Mouse (Mus musculus): ENCODE measurements around the gene Dusp10.

The Dusp10 gene

GRCm38 (mm10) chr1:184054176-184054575 is 41.1 kb downstream of the Dusp10 start:
- DNase-seq (ENCODE audit: low spot score): no peak

DNA sequence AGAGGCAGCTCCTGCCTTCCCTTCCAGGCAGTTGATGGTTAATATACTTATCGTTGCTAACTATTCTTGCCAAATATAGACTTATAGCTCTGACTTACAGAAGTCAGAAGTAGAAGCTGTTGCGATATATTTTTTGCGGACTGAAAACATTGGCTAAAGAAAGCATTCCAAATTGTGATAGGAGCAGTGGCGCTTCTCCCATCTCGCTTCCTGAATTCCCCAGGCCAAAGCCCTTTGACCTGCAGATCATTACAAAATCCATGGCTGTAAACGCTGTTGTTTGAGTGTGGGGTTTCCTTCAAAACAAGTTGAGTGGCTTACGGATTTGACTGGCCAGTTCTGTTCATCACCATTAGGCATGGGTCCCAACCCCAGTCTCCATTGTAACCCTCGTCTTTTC is 45.1 kb downstream of the Dusp10 start:
- DNase-seq (ENCODE audit: low spot score): no peak

- no peak for DNase-seq (ENCODE audit: low spot score)
These were observed 46.7 kb downstream of the Dusp10 start for GRCm38 (mm10) chr1:184059814-184060213.

- DNase-seq (ENCODE audit: low spot score): no peak
These were observed 47.3 kb downstream of the Dusp10 start for GRCm38 (mm10) chr1:184060381-184060780.

DNA sequence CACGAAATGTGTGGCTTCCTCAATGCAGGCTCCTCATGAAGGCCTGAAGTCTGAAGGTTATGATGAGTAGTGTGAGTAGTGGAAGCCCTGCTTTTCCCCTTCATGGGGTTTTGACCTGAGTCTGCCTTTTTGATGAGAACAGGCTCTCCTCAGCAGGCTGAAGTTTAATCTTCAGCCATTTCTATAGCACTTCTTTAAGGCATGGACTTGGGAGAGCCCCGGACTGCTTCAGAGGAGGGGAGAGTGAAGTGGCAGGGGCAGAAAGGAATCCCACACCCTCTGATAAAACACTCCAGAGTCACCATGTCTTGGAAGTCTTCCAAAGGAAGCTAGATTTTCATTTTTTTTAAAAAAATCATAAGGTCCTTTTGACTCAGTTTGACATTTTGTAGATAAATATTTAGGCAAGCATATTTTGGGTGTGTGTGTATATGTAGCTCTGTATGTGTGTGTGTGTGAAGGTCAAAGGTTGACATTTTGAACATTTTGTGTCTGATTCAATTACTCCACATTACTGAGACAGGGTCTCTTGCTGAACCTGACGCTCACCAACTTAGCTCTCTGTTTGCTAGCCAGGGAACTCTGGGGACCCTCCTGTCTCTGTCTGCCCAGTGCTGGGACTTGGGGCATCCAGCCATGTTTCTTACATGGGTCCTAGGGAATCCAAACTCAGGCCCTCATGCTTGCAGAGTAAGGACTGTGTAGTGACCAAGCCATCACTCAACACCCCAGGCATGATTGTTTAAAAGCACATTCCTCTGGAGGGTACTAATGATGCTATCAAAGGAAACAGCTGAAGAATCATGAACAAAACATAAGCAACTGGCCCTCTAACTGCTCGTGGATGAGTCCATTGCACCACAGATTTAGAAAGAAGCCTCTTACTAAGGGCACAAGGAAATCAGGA is 48.0 kb downstream of the Dusp10 start:
- no peak for DNase-seq (ENCODE audit: low spot score)

DNA sequence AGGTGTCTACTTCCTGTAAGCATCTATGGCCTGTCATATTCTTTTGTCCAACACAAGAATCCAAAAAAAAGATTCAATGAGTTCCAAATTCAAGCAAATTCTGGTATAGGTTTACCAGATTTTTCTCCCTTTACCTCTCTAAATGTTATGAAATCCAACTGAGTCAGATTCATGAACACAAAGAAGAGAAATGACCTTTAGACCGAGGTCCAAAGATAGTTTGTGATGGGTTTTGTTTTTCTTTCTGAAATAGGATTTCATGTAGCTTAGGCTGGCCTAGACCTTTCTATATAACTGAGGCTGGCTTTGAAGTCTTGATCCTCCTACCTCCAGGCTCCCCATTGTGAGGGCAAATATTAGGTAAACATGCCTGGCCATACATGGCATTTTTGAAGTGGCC is 48.8 kb downstream of the Dusp10 start:
- DNase-seq (ENCODE audit: low spot score): no peak

DNA sequence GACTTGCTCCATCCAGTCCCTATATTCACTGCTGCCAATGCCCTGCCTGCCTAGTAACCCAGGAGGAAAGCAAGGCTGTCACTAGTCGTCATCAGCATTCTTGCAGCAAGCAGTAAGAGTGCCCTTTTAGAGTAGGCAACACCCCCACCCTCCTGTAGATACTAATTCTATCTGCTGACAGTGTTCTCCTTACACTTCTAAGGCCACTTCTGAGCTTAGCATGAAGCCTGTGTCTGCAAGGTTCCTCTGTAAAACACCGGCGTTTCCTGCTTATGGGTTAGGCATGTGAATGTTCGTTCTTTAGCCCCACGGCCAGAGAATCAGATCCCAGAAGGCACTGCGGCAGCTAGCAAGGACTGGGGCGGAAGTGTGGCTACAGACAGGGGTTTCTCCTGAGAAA is 51.2 kb downstream of the Dusp10 start:
- no peak for DNase-seq (ENCODE audit: low spot score)

DNA sequence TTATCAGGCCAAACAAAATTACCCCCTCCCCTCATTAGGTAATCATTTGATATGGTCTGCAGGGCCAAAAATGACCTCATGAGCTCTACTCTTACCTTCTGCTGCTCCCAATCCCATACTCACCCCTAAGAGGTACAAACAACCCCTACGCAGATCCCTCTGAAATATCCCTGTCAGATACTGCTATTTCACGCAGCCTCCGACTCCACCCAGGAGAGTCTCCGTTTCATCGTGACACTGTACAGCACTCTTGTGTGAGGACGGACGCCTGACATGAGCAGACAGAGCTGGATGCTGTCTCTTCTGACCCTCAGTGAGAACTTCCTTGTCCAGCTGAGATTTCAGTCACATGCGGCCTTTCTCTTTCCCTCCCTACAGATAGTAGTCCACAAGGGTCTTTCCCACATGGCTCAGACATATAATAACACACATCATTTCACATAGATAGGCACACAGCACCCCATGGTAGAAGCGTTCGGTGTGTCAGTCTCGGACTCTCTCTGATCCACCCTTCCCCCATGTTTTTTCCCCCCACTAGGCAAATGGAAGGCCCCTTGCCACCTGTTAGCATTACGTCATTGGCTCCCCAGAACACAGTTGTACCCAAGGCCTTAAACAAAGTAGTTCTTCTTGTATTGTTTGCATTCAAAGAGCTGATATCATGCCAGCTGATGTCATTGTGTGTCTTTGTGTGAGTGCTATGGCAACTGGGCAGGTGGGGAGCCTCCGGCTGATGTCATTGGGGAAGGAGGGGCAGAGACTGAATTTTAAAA is 52.7 kb downstream of the Dusp10 start:
- peak; percentile 12 for DNase-seq (ENCODE audit: low spot score)

GRCm38 (mm10) chr1:184066460-184067287 is 53.6 kb downstream of the Dusp10 start:
- DNase-seq (ENCODE audit: low spot score): no peak

DNA sequence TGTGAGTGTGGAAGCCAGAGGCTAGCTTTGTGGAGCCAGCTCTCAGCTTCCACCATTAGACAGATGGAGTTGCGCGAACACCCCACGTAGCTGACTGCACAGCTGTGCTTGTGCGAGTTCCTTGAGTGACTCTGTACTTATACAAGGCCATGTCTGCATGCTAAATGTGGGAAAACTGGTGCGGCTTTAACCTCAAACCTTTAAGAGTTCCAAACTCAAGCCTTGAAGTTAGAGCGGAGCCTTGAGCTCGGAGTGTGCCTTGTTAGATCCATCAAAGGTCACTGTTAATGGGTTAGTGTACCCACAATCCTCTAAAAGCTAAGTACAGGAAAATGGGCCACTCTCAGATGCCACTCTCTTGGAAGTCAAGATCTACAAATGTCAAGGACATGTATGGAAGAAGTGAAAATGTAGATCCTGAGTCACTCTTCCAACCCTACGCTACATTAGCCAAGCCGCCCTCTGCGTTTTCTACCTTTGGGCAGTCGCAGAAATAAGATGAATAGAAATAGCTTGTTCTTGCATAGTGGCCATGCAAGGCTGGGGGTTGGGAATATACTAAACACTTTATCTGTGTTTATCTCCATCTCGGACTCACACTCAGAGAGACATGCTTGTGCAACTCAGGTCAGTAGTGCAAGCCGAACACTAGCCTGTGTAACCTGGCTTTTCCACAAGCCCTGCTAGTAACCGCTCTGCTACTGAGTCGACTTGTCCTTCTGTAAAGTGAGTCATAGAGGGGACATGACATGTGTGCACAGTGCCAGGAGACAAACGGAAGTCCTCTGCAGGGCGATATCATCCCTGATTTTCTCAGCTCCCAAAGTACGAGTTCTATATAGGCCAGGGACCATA is 54.8 kb downstream of the Dusp10 start:
- DNase-seq (ENCODE audit: low spot score): no peak

- DNase-seq (ENCODE audit: low spot score): no peak
These were observed 55.9 kb downstream of the Dusp10 start for GRCm38 (mm10) chr1:184068971-184069370.

DNA sequence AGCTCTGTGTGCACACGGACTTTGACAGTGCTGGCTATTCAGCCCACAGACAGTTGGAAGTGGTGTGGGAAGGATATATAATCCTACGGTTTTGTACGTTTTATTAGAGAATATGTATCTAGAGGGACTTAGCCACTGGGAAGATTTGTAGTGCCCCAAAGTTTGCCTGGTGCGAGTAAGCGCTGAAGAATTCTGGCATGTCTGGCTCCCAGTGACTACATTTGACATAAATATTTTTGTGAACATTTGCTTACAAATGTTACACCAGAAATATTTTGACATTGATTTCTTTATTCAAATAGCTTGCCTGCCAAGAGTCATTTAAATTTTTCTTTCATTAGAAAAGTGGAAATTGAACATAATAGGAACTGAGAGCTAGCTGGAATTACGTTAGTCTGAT is 63.0 kb downstream of the Dusp10 start:
- no peak for DNase-seq (ENCODE audit: low spot score)

DNA sequence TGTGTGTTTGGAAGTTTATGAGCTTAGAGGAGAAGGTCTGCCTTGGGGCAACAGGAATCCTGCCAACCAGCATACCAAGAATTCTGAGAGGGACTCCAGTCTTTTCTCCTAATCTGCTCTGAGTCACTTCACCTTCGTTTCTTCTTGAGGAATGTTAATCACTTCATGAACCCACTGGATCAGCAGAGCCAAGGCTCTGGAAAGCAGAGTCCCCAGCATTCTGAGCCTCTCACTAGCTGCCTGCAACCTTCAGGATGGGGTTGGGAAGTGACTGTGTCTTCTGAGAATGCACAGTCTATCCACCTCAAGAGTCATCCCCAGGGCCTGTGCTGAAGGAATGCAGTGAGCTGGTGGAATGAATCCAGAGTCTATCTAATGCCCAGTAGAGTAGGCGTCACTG is 63.7 kb downstream of the Dusp10 start:
- no peak for DNase-seq (ENCODE audit: low spot score)

DNA sequence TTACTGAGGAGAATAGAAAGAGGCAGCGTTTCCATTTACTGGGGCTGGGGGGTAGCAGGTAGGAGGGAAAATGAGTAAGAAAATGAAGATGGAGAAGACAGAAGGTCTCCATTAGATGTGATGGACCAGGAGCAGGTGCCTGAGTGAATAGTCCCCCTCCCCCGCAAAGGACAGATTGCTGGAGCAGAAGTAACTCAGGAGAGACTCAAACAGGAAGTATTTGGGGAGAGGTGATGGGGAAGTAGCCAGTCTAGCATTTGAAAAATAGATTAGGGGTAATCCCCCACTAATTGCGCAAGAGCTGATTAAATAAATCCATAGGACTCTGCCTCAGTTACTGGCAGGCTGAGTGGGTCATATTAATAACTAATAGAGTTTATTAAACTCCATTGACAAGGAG is 66.2 kb downstream of the Dusp10 start:
- no peak for DNase-seq (ENCODE audit: low spot score)

DNA sequence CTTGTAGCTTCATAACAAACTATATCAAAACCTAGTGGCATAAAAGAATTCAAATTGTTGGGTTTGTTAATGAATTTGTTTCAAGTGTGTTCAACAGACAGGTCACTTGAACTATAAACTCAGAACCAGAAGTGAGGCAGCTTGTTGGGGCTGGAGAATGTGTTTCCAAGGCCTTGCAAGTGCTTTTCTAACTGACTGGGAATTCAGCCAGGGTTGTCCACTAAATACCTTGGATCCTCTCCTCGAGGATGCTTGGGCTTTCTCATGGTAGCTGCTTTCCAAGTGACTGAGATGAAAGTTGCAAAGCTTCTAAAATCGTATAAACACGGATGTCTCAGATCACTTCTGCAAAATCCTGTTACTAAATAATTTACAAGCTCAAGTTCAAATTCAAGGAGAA is 69.6 kb downstream of the Dusp10 start:
- no peak for DNase-seq (ENCODE audit: low spot score)

DNA sequence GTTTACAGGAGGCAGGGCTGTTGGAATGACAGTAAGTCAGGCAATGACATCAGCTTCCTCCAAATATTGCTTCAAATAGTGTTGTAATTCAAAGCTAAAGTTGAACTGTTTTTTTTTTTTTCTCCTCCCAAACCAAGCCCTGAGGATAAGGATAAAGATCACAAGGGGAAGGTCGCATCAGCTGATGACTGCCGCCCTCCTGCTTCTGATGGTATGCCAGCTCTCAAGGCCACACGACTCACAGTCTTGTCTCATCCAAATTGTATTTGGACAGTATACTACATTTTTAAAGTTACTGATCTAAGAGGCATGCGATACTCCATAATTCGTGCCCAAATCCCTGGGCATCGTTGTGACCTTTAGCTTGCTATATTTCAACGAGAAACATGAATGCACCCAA is 70.1 kb downstream of the Dusp10 start:
- no peak for DNase-seq (ENCODE audit: low spot score)

GRCm38 (mm10) chr1:184084961-184085360 is 71.9 kb downstream of the Dusp10 start:
- no peak for DNase-seq (ENCODE audit: low spot score)

- no peak for DNase-seq (ENCODE audit: low spot score)
These were observed 77.4 kb downstream of the Dusp10 start for GRCm38 (mm10) chr1:184090515-184090914.

- no peak for DNase-seq (ENCODE audit: low spot score)
These were observed 81.8 kb downstream of the Dusp10 start for GRCm38 (mm10) chr1:184094914-184095313.

DNA sequence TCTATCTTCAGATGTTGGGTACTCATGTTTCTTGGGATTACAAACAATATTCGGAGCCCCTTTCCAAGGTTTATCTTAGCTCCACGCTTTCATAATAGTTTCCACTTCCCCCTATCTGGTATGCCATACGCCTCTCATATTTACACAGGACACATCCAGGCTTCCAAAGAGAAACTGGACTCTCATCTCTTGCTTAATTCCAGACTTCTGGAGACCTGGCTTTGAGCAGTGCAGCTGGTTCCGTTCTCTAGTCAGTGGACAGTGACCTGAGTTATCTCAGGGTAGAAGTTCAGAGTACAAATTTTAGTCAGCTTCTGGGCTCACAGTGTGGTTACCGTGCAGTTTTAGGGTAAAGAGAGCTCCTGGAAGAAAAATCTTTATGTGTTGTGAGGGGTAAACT is 87.3 kb downstream of the Dusp10 start:
- DNase-seq (ENCODE audit: low spot score): no peak

All from embryo, embryonic 10 days (tissue).